11 mouse cellular contexts compared by ENCODE assay signal in the genomic region with DNA sequence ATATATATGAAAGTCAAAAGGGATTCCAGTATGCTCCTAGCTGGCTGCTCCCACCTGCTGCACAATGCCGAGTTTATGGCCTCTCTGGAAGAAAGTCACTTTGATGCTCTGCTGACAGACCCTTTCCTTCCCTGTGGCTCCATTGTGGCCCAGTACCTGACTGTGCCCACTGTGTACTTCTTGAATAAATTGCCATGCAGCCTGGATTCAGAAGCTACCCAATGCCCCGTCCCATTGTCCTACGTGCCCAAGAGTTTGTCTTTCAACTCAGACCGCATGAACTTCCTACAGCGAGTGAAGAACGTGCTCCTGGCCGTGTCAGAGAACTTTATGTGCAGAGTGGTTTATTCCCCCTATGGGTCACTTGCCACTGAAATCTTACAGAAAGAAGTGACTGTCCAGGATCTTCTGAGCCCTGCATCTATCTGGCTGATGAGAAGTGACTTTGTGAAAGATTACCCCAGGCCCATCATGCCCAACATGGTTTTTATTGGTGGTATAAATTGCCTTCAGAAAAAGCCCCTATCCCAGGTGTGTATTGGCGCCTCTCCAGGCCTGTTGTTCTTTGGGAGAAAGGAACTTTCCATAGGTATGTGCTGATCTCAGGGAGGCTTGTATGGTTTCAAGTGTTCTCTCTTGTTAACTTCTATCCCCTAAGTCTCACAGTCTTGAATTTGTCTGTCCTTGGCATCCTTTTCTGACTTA. TPM values are rescaled to one million over a fixed set of nuclear protein-coding genes. Genes with fewer than 3 reads are reported as not detected.
A peak's percentile ranks its signal among the peaks of the same experiment; 100 is the strongest.
DNase-seq lines count a peak whose midpoint lies in the region; ATAC-seq and TF ChIP-seq lines count a peak whose summit lies in the region.
"Had no signal": no experiment of that assay in that cellular context is flagged by ENCODE, and none has a peak within 500 bp of the region (broad histone marks: within the 10 kb centered on the region; RNA-seq: fewer than 3 reads in every experiment).

No protein-coding gene starts in this region.

- H3K9me3 ChIP-seq in forebrain, embryonic 14.5 days (replicated peaks; ENCODE audit: control insufficient read depth, low read length): peaks cover 51% of the 10 kb centered on the region
- peaks cover 59% of the 10 kb centered on the region for H3K9me3 ChIP-seq in limb, embryonic 14.5 days (ENCODE audit: control insufficient read depth, low read length)

- peak; percentile 42 for ATAC-seq in forebrain, embryonic 14.5 days
- peak; percentile 2; the same call in 1 of the 2 replicates for ATAC-seq in limb, embryonic 14.5 days (ENCODE audit: low FRiP score, low read depth)

- no peak overlapping the region for H3K27ac ChIP-seq in forebrain, embryonic 14.5 days (ENCODE audit: low read depth, low read length)
- no peak overlapping the region for H3K27ac ChIP-seq in limb, embryonic 14.5 days (replicated peaks; ENCODE audit: low read depth, low read length)

- intact Hi-C loops in gastrocnemius, postnatal 14 days (cut with DNase I; ENCODE audit: low total_unique reads): no loop called here
- intact Hi-C loops in left cerebral cortex, postnatal 14 days (cut with DNase I): no loop called here

- WGBS in forebrain, embryonic 14.5 days: 64% methylated on average over 8 of the region's 8 CpGs
- WGBS in limb, embryonic 14.5 days: 62% methylated on average over 8 of the region's 8 CpGs

- TF ChIP-seq POLR2A in limb, embryonic 14.5 days (IDR thresholded peaks at IDR 0.05; ENCODE audit: borderline replicate concordance, extremely low read depth, insufficient read depth, insufficient read length): no peak

- H3K36me3 ChIP-seq in forebrain, embryonic 14.5 days (ENCODE audit: control insufficient read depth, insufficient read depth, low read length): no peaks in the 10 kb centered on the region
- no peaks in the 10 kb centered on the region for H3K36me3 ChIP-seq in limb, embryonic 14.5 days (ENCODE audit: control insufficient read depth, insufficient read depth, low read length)

- H3K9ac ChIP-seq in forebrain, embryonic 14.5 days (ENCODE audit: low read length): no peak overlapping the region
- no peak overlapping the region for H3K9ac ChIP-seq in limb, embryonic 14.5 days (ENCODE audit: low read depth, low read length, severe bottlenecking)

- no peaks in the 10 kb centered on the region for H3K27me3 ChIP-seq in forebrain, embryonic 14.5 days (replicated peaks; ENCODE audit: control insufficient read depth, insufficient read depth, low read length)
- H3K27me3 ChIP-seq in limb, embryonic 14.5 days (ENCODE audit: control insufficient read depth, insufficient read depth, low read length): no peaks in the 10 kb centered on the region

- H3K4me2 ChIP-seq in forebrain, embryonic 14.5 days (ENCODE audit: low read length): no peak overlapping the region
- no peak overlapping the region for H3K4me2 ChIP-seq in limb, embryonic 14.5 days (replicated peaks; ENCODE audit: low read depth, low read length, severe bottlenecking)

- no peak overlapping the region for H3K4me3 ChIP-seq in forebrain, embryonic 14.5 days (ENCODE audit: low read depth, low read length)
- no peak overlapping the region for H3K4me3 ChIP-seq in limb, embryonic 14.5 days (replicated peaks; ENCODE audit: low read length)

- peak; percentile 17 for DNase-seq in gastrocnemius, postnatal 10 days
- DNase-seq in gastrocnemius, postnatal 14 days: no peak
- DNase-seq in 3134 (ENCODE audit: extremely low read depth, insufficient read length, low spot score): peak; percentile 10
- DNase-seq in forebrain, embryonic 14.5 days (ENCODE audit: low spot score): peak; percentile 2
- peak; percentile 9 for DNase-seq in limb, embryonic 14.5 days (ENCODE audit: low spot score)
- DNase-seq in adrenal gland, postnatal 10 days: no peak
- DNase-seq in left cerebral cortex, postnatal 14 days (ENCODE audit: low spot score in 2 of 2): no peak
- DNase-seq in spleen, adult 12 weeks (ENCODE audit: low spot score): no peak

- no peaks in the 10 kb centered on the region for H3K4me1 ChIP-seq in forebrain, embryonic 14.5 days (ENCODE audit: control insufficient read depth, insufficient read depth, low read length)
- no peaks in the 10 kb centered on the region for H3K4me1 ChIP-seq in limb, embryonic 14.5 days (ENCODE audit: control insufficient read depth, insufficient read depth, low read length)

RNA-seq across cellular contexts. Expression of a gene that starts 0.7 kb away (rescaled TPM):
- total RNA-seq in gastrocnemius, postnatal 10 days (2021): not detected
- total RNA-seq in gastrocnemius, postnatal 14 days (2021): under 1 TPM in 1 of 2 experiments, not detected in 1; 0.12 TPM
- not detected in 2 replicates for polyA plus RNA-seq in forebrain, embryonic 14.5 days (2014; fragmentation: Nextera tagmentation; extraction: Ambion mirVana)
- polyA plus RNA-seq in limb, embryonic 14.5 days (2012; rRNA removed): 1.5 and 2.3 TPM in 2 replicates
- 4.3 and 5.8 TPM in 2 replicates for polyA plus RNA-seq in limb, embryonic 14.5 days (2014; fragmentation: Nextera tagmentation; extraction: Ambion mirVana)
- 100 to 1,000 TPM in 1 of 2 experiments, 10 to 100 TPM in 1; 40.3 to 102 TPM for total RNA-seq in adrenal gland, postnatal 10 days (2021)
- under 1 TPM in 1 of 2 experiments, not detected in 1; 0.15 TPM for total RNA-seq in left cerebral cortex, postnatal 14 days (2021)
- total RNA-seq: common myeloid progenitor, adult 5-6 weeks; ES-E14; layer of hippocampus, adult 18-20 months had no signal

RNA-seq across cellular contexts. Expression of a gene that starts 6.9 kb away (rescaled TPM):
- total RNA-seq in gastrocnemius, postnatal 10 days (2021): 1 to 10 TPM in 1 of 2 experiments, under 1 TPM in 1; 0.75 to 1.1 TPM
- total RNA-seq in gastrocnemius, postnatal 14 days (2021): under 1 TPM; 0.22 to 0.39 TPM
- 11.8 and 14.4 TPM in 2 replicates for polyA plus RNA-seq in forebrain, embryonic 14.5 days (2014; fragmentation: Nextera tagmentation; extraction: Ambion mirVana)
- polyA plus RNA-seq in limb, embryonic 14.5 days (2012; rRNA removed): 9.1 and 10.2 TPM in 2 replicates
- polyA plus RNA-seq in limb, embryonic 14.5 days (2014; fragmentation: Nextera tagmentation; extraction: Ambion mirVana): 9.4 and 10.5 TPM in 2 replicates
- 1 to 10 TPM; 3.0 to 3.9 TPM for total RNA-seq in adrenal gland, postnatal 10 days (2021)
- 1 to 10 TPM; 2.7 to 3.7 TPM for total RNA-seq in left cerebral cortex, postnatal 14 days (2021)

RNA-seq across cellular contexts. Expression of a gene that starts 12.1 kb away (rescaled TPM):
- under 1 TPM in 1 of 2 experiments, not detected in 1; 0.18 TPM for total RNA-seq in gastrocnemius, postnatal 10 days (2021)
- total RNA-seq in gastrocnemius, postnatal 14 days (2021): not detected
- polyA plus RNA-seq in forebrain, embryonic 14.5 days (2014; fragmentation: Nextera tagmentation; extraction: Ambion mirVana): not detected in 2 replicates
- polyA plus RNA-seq in limb, embryonic 14.5 days (2012; rRNA removed): 0.04 and 0.08 TPM in 2 replicates
- not detected in 2 replicates for polyA plus RNA-seq in limb, embryonic 14.5 days (2014; fragmentation: Nextera tagmentation; extraction: Ambion mirVana)
- total RNA-seq in adrenal gland, postnatal 10 days (2021): under 1 TPM; 0.18 to 0.61 TPM
- not detected for total RNA-seq in left cerebral cortex, postnatal 14 days (2021)
- total RNA-seq: common myeloid progenitor, adult 5-6 weeks; ES-E14; layer of hippocampus, adult 18-20 months had no signal

RNA-seq across cellular contexts. Expression of a gene that starts 14.3 kb away (rescaled TPM):
- under 1 TPM in 1 of 2 experiments, not detected in 1; 0.34 TPM for total RNA-seq in gastrocnemius, postnatal 10 days (2021)
- not detected for total RNA-seq in gastrocnemius, postnatal 14 days (2021)
- polyA plus RNA-seq in forebrain, embryonic 14.5 days (2014; fragmentation: Nextera tagmentation; extraction: Ambion mirVana): 1.3 and 1.7 TPM in 2 replicates
- 0.15 and 0.20 TPM in 2 replicates for polyA plus RNA-seq in limb, embryonic 14.5 days (2012; rRNA removed)
- 1.7 and 2.2 TPM in 2 replicates for polyA plus RNA-seq in limb, embryonic 14.5 days (2014; fragmentation: Nextera tagmentation; extraction: Ambion mirVana)
- 1 to 10 TPM in 1 of 2 experiments, under 1 TPM in 1; 0.67 to 1.3 TPM for total RNA-seq in adrenal gland, postnatal 10 days (2021)
- total RNA-seq in left cerebral cortex, postnatal 14 days (2021): under 1 TPM; 0.04 to 0.06 TPM

RNA-seq across cellular contexts. Expression of a gene that starts 46.7 kb away (rescaled TPM):
- under 1 TPM in 1 of 2 experiments, not detected in 1; 0.18 TPM for total RNA-seq in gastrocnemius, postnatal 10 days (2021)
- under 1 TPM; 0.14 to 0.33 TPM for total RNA-seq in gastrocnemius, postnatal 14 days (2021)
- not detected in 2 replicates for polyA plus RNA-seq in forebrain, embryonic 14.5 days (2014; fragmentation: Nextera tagmentation; extraction: Ambion mirVana)
- 0.08 and 0.19 TPM in 2 replicates for polyA plus RNA-seq in limb, embryonic 14.5 days (2012; rRNA removed)
- not detected in 2 replicates for polyA plus RNA-seq in limb, embryonic 14.5 days (2014; fragmentation: Nextera tagmentation; extraction: Ambion mirVana)
- total RNA-seq in adrenal gland, postnatal 10 days (2021): under 1 TPM; 0.48 to 0.61 TPM
- under 1 TPM in 1 of 2 experiments, not detected in 1; 0.15 TPM for total RNA-seq in left cerebral cortex, postnatal 14 days (2021)
- total RNA-seq: ES-E14 had no signal

Comparison
In these comparisons a context has a peak if more than half of its experiments do, and no peak if none do; other contexts are left out.
1. DNase-seq: peak in gastrocnemius, postnatal 10 days (single experiment), 3134 (single experiment), forebrain, embryonic 14.5 days (single experiment) and limb, embryonic 14.5 days (single experiment); none in gastrocnemius, postnatal 14 days (single experiment), adrenal gland, postnatal 10 days (single experiment), left cerebral cortex, postnatal 14 days (0 of 2) and spleen, adult 12 weeks (single experiment).
2. RNA of a gene that starts 0.7 kb away (total RNA-seq): 40.3 to 102 TPM in adrenal gland, postnatal 10 days; 0.15 TPM in left cerebral cortex, postnatal 14 days, 0.12 TPM in gastrocnemius, postnatal 14 days and not detected in gastrocnemius, postnatal 10 days; every median in the first group is over 10 times any median in the second.